Mouse (Mus musculus): Measurements from ENCODE around the gene Cacna1h.

DNA sequence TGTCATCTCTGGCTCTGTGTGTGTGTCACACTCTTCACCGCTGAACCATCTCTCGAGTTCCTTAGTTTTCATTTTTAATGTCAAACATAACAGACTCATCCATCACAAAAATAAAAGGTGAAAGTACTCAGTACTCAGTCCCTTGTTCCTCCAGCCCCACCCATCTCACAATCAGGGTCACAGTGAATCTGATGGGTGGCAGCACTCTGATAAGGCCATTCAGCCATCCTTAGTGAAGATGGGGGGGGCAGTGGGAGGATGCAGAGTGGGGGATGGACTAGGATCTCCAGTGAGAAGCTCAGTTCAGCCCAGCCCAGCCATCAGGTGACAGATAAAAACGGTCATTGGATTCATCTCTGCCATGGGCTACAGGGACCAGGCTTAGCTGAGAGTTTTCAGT lies 64.6 kb downstream of the Cacna1h start, which contains the start of gene Tpsg1:
- no peak for TF ChIP-seq CTCF (IDR thresholded peaks at IDR 0.05; ENCODE audit: low read depth)
- TF ChIP-seq EP300 (IDR thresholded peaks at IDR 0.05; ENCODE audit: low read depth) = no peak

Measured in liver, postnatal 0 days (tissue).